Mouse (Mus musculus) MEL (cell line): Measurements from ENCODE around the gene Madd. TPM values are rescaled to one million over a fixed set of nuclear protein-coding genes. Genes with fewer than 3 reads are reported as not detected.

ENCODE experiments used
- DNase-seq: peaks from one replicate; pipeline ENCODE4 v3.0.0; 2011; ENCODE audit warnings: low read depth, low spot score
- H3K27ac ChIP-seq: 2 replicates; pipeline ENCODE4 v1.5.1; 2012; ENCODE audit warnings: low read depth, mild to moderate bottlenecking, control low read depth, low read length, moderate library complexity; ENCODE audit not compliant: control insufficient read depth
- H3K27me3 ChIP-seq, 2 experiments: fragments of 150-350 bp in 1 of 2; sonication (generic) in 1 of 2; 2 replicates each; pipeline ENCODE4 v1.6.1; 2012; ENCODE audit warnings: low read length in 2 of 2, mild to moderate bottlenecking in 2 of 2, improper control_type of control experiment in 1 of 2, moderate library complexity in 1 of 2; ENCODE audit not compliant: insufficient read depth in 2 of 2, control insufficient read depth in 1 of 2
- H3K36me3 ChIP-seq, 2 experiments: 2 replicates each; pipeline ENCODE4 v1.6.1; 2012 to 2014; ENCODE audit warnings: low read length in 2 of 2, improper control_type of control experiment in 1 of 2, inconsistent platforms in 1 of 2, mild to moderate bottlenecking in 1 of 2; ENCODE audit not compliant: insufficient read depth in 2 of 2, control insufficient read depth in 1 of 2
- H3K4me1 ChIP-seq, 2 experiments: fragments of 150-350 bp in 1 of 2; sonication (generic) in 1 of 2; 2 replicates each; pipeline ENCODE4 v1.6.1; 2012; ENCODE audit warnings: low read length in 2 of 2, improper control_type of control experiment in 1 of 2, mild to moderate bottlenecking in 1 of 2; ENCODE audit not compliant: insufficient read depth in 2 of 2, control insufficient read depth in 1 of 2
- H3K4me3 ChIP-seq, 2 experiments: fragments of 150-350 bp in 1 of 2; sonication (generic) in 1 of 2; 2 replicates each; pipeline ENCODE4 v1.5.1; 2012; ENCODE audit warnings: low read depth in 2 of 2, low read length in 2 of 2, mild to moderate bottlenecking in 2 of 2, moderate library complexity in 2 of 2, control low read depth in 1 of 2, improper control_type of control experiment in 1 of 2; ENCODE audit not compliant: control insufficient read depth in 1 of 2, insufficient read depth in 1 of 2
- H3K79me2 ChIP-seq: 2 replicates; pipeline ENCODE4 v1.6.1; 2012; ENCODE audit warnings: mild to moderate bottlenecking, low read length, moderate library complexity; ENCODE audit not compliant: control insufficient read depth, poor library complexity, insufficient read depth
- H3K9ac ChIP-seq: 2 replicates; pipeline ENCODE4 v1.6.1; 2012; ENCODE audit warnings: low read depth, mild to moderate bottlenecking, control low read depth, low read length, moderate library complexity; ENCODE audit not compliant: control insufficient read depth, poor library complexity, severe bottlenecking
- H3K9me3 ChIP-seq: fragments of 150-350 bp; sonication (generic); replicated peaks from 2 replicates; pipeline ENCODE4 v1.6.1; 2012; ENCODE audit warnings: mild to moderate bottlenecking, low read length, improper control_type of control experiment, moderate library complexity; ENCODE audit not compliant: insufficient read depth
- BHLHE40 ChIP-seq: IDR thresholded peaks from 2 replicates; pipeline ENCODE4 v1.6.1; 2012; ENCODE audit warnings: low read depth, mild to moderate bottlenecking, inconsistent platforms, low read length, improper control_type of control experiment, borderline replicate concordance
- CHD1 ChIP-seq: IDR thresholded peaks from 2 replicates; pipeline ENCODE4 v1.6.1; 2012; ENCODE audit warnings: low read depth, mild to moderate bottlenecking, inconsistent platforms, low read length, improper control_type of control experiment
- CHD2 ChIP-seq: IDR thresholded peaks from 2 replicates; pipeline ENCODE4 v1.6.1; 2011; ENCODE audit warnings: low read length, improper control_type of control experiment
- CTCF ChIP-seq, 3 experiments: IDR thresholded peaks in 2 of 3; conservative IDR thresholded peaks in 1 of 3; 2 replicates each; pipeline ENCODE4 v1.5.1; 2011 to 2012; ENCODE audit warnings: low read length in 3 of 3, low read depth in 2 of 3, mild to moderate bottlenecking in 2 of 3, improper control_type of control experiment in 1 of 3, inconsistent platforms in 1 of 3, mixed read lengths in 1 of 3, moderate library complexity in 1 of 3; ENCODE audit not compliant: control insufficient read depth in 1 of 3, insufficient read depth in 1 of 3, poor library complexity in 1 of 3, severe bottlenecking in 1 of 3
- ELF1 ChIP-seq: IDR thresholded peaks from 2 replicates; pipeline ENCODE4 v1.6.1; 2014; ENCODE audit warnings: low read depth, mild to moderate bottlenecking, inconsistent platforms, low read length, improper control_type of control experiment, moderate library complexity
- EP300 ChIP-seq, 2 experiments: IDR thresholded peaks; 2 replicates each; pipeline ENCODE4 v1.6.1; 2011; ENCODE audit warnings: improper control_type of control experiment in 2 of 2, low read length in 2 of 2, low read depth in 1 of 2, mild to moderate bottlenecking in 1 of 2
- ETS1 ChIP-seq: IDR thresholded peaks from 2 replicates; pipeline ENCODE4 v1.6.1; 2012; ENCODE audit warnings: low read depth, mild to moderate bottlenecking, inconsistent platforms, low read length, improper control_type of control experiment, moderate library complexity
- GABPA ChIP-seq: IDR thresholded peaks from 2 replicates; pipeline ENCODE4 v1.6.1; 2012; ENCODE audit warnings: low read depth, mild to moderate bottlenecking, inconsistent platforms, low read length, improper control_type of control experiment, moderate library complexity
- GATA1 ChIP-seq: IDR thresholded peaks from 2 replicates; pipeline ENCODE4 v1.6.1; 2011; ENCODE audit warnings: low read depth, low read length, improper control_type of control experiment
- HCFC1 ChIP-seq: IDR thresholded peaks from 2 replicates; pipeline ENCODE4 v1.6.1; 2012; ENCODE audit warnings: low read depth, mild to moderate bottlenecking, inconsistent platforms, low read length, improper control_type of control experiment, moderate library complexity
- JUND ChIP-seq: IDR thresholded peaks from 2 replicates; pipeline ENCODE4 v1.6.1; 2011; ENCODE audit warnings: low read depth, mild to moderate bottlenecking, improper control_type of control experiment, low read length
- MAFK ChIP-seq: IDR thresholded peaks from 2 replicates; pipeline ENCODE4 v1.6.1; 2011; ENCODE audit warnings: low read depth, mild to moderate bottlenecking, low read length, improper control_type of control experiment, borderline replicate concordance
- MAX ChIP-seq: IDR thresholded peaks from 2 replicates; pipeline ENCODE4 v1.6.1; 2011; ENCODE audit warnings: low read length, improper control_type of control experiment
- MAZ ChIP-seq: IDR thresholded peaks from 2 replicates; pipeline ENCODE4 v1.6.1; 2012; ENCODE audit warnings: low read depth, mild to moderate bottlenecking, inconsistent platforms, low read length, improper control_type of control experiment
- MEF2A ChIP-seq: IDR thresholded peaks from 2 replicates; pipeline ENCODE4 v1.6.1; 2014; ENCODE audit warnings: low read depth, mild to moderate bottlenecking, inconsistent platforms, low read length, improper control_type of control experiment; ENCODE audit not compliant: poor library complexity, insufficient replicate concordance, severe bottlenecking; ENCODE audit errors: extremely low read depth
- MXI1 ChIP-seq: IDR thresholded peaks from 2 replicates; pipeline ENCODE4 v1.6.1; 2011; ENCODE audit warnings: mild to moderate bottlenecking, low read depth, low read length, improper control_type of control experiment
- MYB ChIP-seq: IDR thresholded peaks from 2 replicates; pipeline ENCODE4 v1.6.1; 2011; ENCODE audit warnings: mild to moderate bottlenecking, low read depth, low read length, improper control_type of control experiment
- MYC ChIP-seq: IDR thresholded peaks from 2 replicates; pipeline ENCODE4 v1.6.1; 2011; ENCODE audit warnings: low read depth, mild to moderate bottlenecking, low read length, improper control_type of control experiment, moderate library complexity
- NELFE ChIP-seq: IDR thresholded peaks from 2 replicates; pipeline ENCODE4 v1.6.1; 2011; ENCODE audit warnings: low read depth, low read length, improper control_type of control experiment
- NRF1 ChIP-seq: IDR thresholded peaks from 2 replicates; pipeline ENCODE4 v1.6.1; 2014; ENCODE audit warnings: low read depth, mild to moderate bottlenecking, inconsistent platforms, low read length, improper control_type of control experiment, moderate library complexity; ENCODE audit not compliant: poor library complexity, insufficient read depth, severe bottlenecking
- POLR2A ChIP-seq, 2 experiments: IDR thresholded peaks; 2 replicates each; pipeline ENCODE4 v1.6.1; 2011 to 2012; ENCODE audit warnings: low read length in 2 of 2, mild to moderate bottlenecking in 2 of 2, control low read depth in 1 of 2, improper control_type of control experiment in 1 of 2, low read depth in 1 of 2, moderate library complexity in 1 of 2; ENCODE audit not compliant: control insufficient read depth in 1 of 2, insufficient read depth in 1 of 2, poor library complexity in 1 of 2
- POLR2AphosphoS2 ChIP-seq: IDR thresholded peaks from 2 replicates; pipeline ENCODE4 v1.6.1; 2011; ENCODE audit warnings: low read length, improper control_type of control experiment
- POLR2AphosphoS5 ChIP-seq: IDR thresholded peaks from 2 replicates; pipeline ENCODE4 v1.6.1; 2012; ENCODE audit warnings: low read depth, borderline replicate concordance, mild to moderate bottlenecking, inconsistent platforms, low read length, moderate library complexity, mixed read lengths
- RAD21 ChIP-seq: IDR thresholded peaks from 2 replicates; pipeline ENCODE4 v1.6.1; 2011; ENCODE audit warnings: mild to moderate bottlenecking, low read depth, low read length, improper control_type of control experiment
- RCOR1 ChIP-seq: IDR thresholded peaks from 2 replicates; pipeline ENCODE4 v1.6.1; 2012; ENCODE audit warnings: low read depth, mild to moderate bottlenecking, inconsistent platforms, low read length, improper control_type of control experiment
- SIN3A ChIP-seq: IDR thresholded peaks from 2 replicates; pipeline ENCODE4 v1.6.1; 2012; ENCODE audit warnings: low read length, improper control_type of control experiment, inconsistent platforms
- SMC3 ChIP-seq: IDR thresholded peaks from 2 replicates; pipeline ENCODE4 v1.6.1; 2011; ENCODE audit warnings: low read depth, low read length, improper control_type of control experiment
- TAL1 ChIP-seq: IDR thresholded peaks from 2 replicates; pipeline ENCODE4 v1.6.1; 2012; ENCODE audit warnings: mild to moderate bottlenecking, inconsistent platforms, low read length, moderate library complexity, mixed read lengths
- TBP ChIP-seq: IDR thresholded peaks from 2 replicates; pipeline ENCODE4 v1.8.0; 2011; ENCODE audit warnings: low read depth, low read length, improper control_type of control experiment
- TCF12 ChIP-seq: IDR thresholded peaks from 2 replicates; pipeline ENCODE4 v1.6.1; 2014; ENCODE audit warnings: low read depth, mild to moderate bottlenecking, inconsistent platforms, low read length, improper control_type of control experiment, moderate library complexity
- UBTF ChIP-seq: IDR thresholded peaks from 2 replicates; pipeline ENCODE4 v1.6.1; 2012; ENCODE audit warnings: low read depth, mild to moderate bottlenecking, inconsistent platforms, low read length, improper control_type of control experiment, moderate library complexity, borderline replicate concordance; ENCODE audit not compliant: insufficient read depth
- USF1 ChIP-seq: IDR thresholded peaks from 2 replicates; pipeline ENCODE4 v1.6.1; 2014; ENCODE audit warnings: low read depth, mild to moderate bottlenecking, inconsistent platforms, low read length, improper control_type of control experiment, moderate library complexity
- ZC3H11A ChIP-seq: IDR thresholded peaks from 2 replicates; pipeline ENCODE4 v1.6.1; 2012; ENCODE audit warnings: low read depth, mild to moderate bottlenecking, inconsistent platforms, low read length, improper control_type of control experiment
- ZKSCAN1 ChIP-seq: IDR thresholded peaks from 2 replicates; pipeline ENCODE4 v1.6.1; 2012; ENCODE audit warnings: low read depth, mild to moderate bottlenecking, inconsistent platforms, low read length, improper control_type of control experiment, moderate library complexity
- ZMIZ1 ChIP-seq: IDR thresholded peaks from 2 replicates; pipeline ENCODE4 v1.6.1; 2012; ENCODE audit warnings: low read depth, mild to moderate bottlenecking, inconsistent platforms, low read length, improper control_type of control experiment, moderate library complexity
- ZNF384 ChIP-seq: IDR thresholded peaks from 2 replicates; pipeline ENCODE4 v1.6.1; 2012; ENCODE audit warnings: low read depth, mild to moderate bottlenecking, inconsistent platforms, low read length, improper control_type of control experiment
- polyA plus RNA-seq, 2 experiments: library from polyadenylated mRNA; stranded (reverse) in 1 of 2; unstranded in 1 of 2; fragments of >175 nt in 1 of 2; fragments of >200 nt in 1 of 2; gene quantifications; 2 replicates each; pipeline versions ENCODE4 v1.2.1 to v1.2.4; 2012; ENCODE audit warnings: low replicate concordance in 2 of 2, low read depth in 1 of 2; ENCODE audit not compliant: insufficient read length in 2 of 2, insufficient read depth in 1 of 2, missing spikeins in 1 of 2
- total RNA-seq: library from RNA; depleted of rRNA; stranded (reverse); fragments of 300-350 nt; gene quantifications from 2 replicates; pipeline ENCODE4 v1.2.3, GENCODE M21; 2012; rRNA removed

The Madd gene
- total RNA-seq (15.7 and 17.5 TPM in 2 replicates), polyA plus RNA-seq (10 to 100 TPM in 1 of 2 experiments, not detected in 1; 27.4 TPM)

DNA sequence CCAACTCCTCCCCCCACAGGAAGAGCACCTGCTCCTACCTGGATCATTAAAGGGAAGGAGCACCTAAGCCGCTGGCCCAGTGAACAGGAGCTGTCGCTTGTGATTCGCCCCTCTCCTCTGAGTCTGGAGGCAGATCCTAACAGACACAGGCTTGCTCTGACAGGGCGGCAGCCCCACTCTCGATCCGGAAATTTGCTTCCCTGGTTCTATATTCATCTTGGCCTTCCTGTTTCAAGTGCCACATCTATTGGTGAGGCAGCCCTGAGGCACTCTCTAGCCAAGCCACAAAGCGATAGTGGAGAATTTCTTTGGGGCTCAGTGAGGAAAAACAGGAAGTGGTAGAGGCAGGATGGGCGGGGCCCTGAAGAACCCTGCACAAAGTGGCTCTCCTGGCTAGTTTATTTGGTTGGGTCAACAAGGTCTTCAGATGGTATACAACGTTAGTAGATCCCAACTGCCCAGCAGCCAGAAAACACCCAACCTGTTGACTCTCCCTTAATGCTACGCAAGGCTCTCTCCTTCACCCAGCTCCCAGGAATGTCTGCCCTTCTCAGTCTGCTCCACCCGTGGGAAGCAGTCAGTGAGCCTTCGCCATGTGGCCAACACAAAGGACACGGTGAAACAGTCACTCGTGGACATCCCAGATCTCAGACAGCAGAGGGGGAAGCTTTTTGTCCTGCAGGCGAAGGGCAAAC, at the start of gene Madd:
Madd (minus strand) TSS at position 127 of the 695 bp plus-strand sequence.
- peak within 1 kb of the TSS; percentile 98 for H3K27ac ChIP-seq
- peak; percentile 97 for DNase-seq
- peaks cover 7 to 31% of the 10 kb centered on the region in 2 experiments for H3K4me1 ChIP-seq
- peak within 1 kb of the TSS; percentile 74 to 82 for H3K4me3 ChIP-seq
- H3K36me3 ChIP-seq = peaks cover 0 to 21% of the 10 kb centered on the region in 2 experiments; a peak in 2 of 4 replicates
- H3K9me3 ChIP-seq = no peaks in the 10 kb centered on the region
- H3K79me2 ChIP-seq = peaks cover 14% of the 10 kb centered on the region
- no peaks in the 10 kb centered on the region for H3K27me3 ChIP-seq
- peak within 1 kb of the TSS; percentile 90 for H3K9ac ChIP-seq
- TF ChIP-seq POLR2AphosphoS5 = no peak
- no peak for TF ChIP-seq ZNF384
- TF ChIP-seq MXI1 = peak; percentile 77
- peak; percentile 77; the same call in 1 of the 2 replicates for TF ChIP-seq HCFC1
- TF ChIP-seq ZC3H11A = no peak
- TF ChIP-seq ELF1 = peak; percentile 87
- TF ChIP-seq EP300 (IDR thresholded peaks at IDR 0.05; ENCODE audit: low read depth in 1 of 2, low read length in 2 of 2) = peak; percentile 71 to 78
- TF ChIP-seq CHD1 = no peak
- no peak; the same call in none of the 2 replicates for TF ChIP-seq MAZ
- no peak for TF ChIP-seq MAFK
- TF ChIP-seq MEF2A = no peak
- TF ChIP-seq NRF1 = no peak
- TF ChIP-seq GATA1 = peak; percentile 62
- no peak for TF ChIP-seq GABPA
- no peak for TF ChIP-seq CHD2
- peak; percentile 70 for TF ChIP-seq TCF12
- no peak for TF ChIP-seq ZKSCAN1
- TF ChIP-seq CTCF (IDR thresholded peaks at IDR 0.05 in 2 of 3, conservative IDR thresholded peaks at IDR 0.05 in 1 of 3; ENCODE audit: control insufficient read depth in 1 of 3, insufficient read depth in 1 of 3, low read depth in 2 of 3, low read length in 3 of 3, poor library complexity in 1 of 3, severe bottlenecking in 1 of 3) = no peak
- TF ChIP-seq RCOR1 = peak; percentile 43; the same call in 1 of the 2 replicates
- TF ChIP-seq RAD21 = no peak
- TF ChIP-seq MYB = no peak
- no peak for TF ChIP-seq JUND
- peak; percentile 28; the same call in 1 of the 2 replicates for TF ChIP-seq MAX
- no peak for TF ChIP-seq USF1
- TF ChIP-seq ZMIZ1 = peak; percentile 68; the same call in 1 of the 2 replicates
- no peak for TF ChIP-seq UBTF
- TF ChIP-seq NELFE = peak; percentile 65
- peak; percentile 83 for TF ChIP-seq TBP
- TF ChIP-seq BHLHE40 = no peak
- TF ChIP-seq POLR2AphosphoS2 = no peak
- peak; percentile 75 for TF ChIP-seq SIN3A
- peak; percentile 78 for TF ChIP-seq ETS1
- TF ChIP-seq SMC3 = no peak
- peak in 1 of 2 experiments; percentile 79; a peak in 3 of 4 replicates for TF ChIP-seq POLR2A (IDR thresholded peaks at IDR 0.05; ENCODE audit: control insufficient read depth in 1 of 2, insufficient read depth in 1 of 2, low read depth in 1 of 2, low read length in 2 of 2, poor library complexity in 1 of 2)
- TF ChIP-seq TAL1 = no peak
- no peak for TF ChIP-seq MYC
